Mouse (Mus musculus) heart, embryonic 10.5 days (tissue): ENCODE data around the gene Fgfr2. TPM values are rescaled to one million over a fixed set of nuclear protein-coding genes. Genes with fewer than 3 reads are reported as not detected.

ENCODE experiments used
- DNase-seq: peaks from one replicate; pipeline ENCODE4 v3.0.0-alpha.2; 2017; ENCODE audit warnings: low spot score
- H3K27ac ChIP-seq: fragments of 300-500 bp; sonication (generic); 2 replicates; pipeline ENCODE4 v1.5.1; 2016; ENCODE audit warnings: mild to moderate bottlenecking
- H3K27me3 ChIP-seq: fragments of 300-500 bp; sonication (generic); 2 replicates; pipeline ENCODE4 v1.6.1; 2016; ENCODE audit warnings: mild to moderate bottlenecking; ENCODE audit not compliant: poor library complexity, insufficient read depth, severe bottlenecking
- H3K36me3 ChIP-seq: fragments of 300-500 bp; sonication (generic); 2 replicates; pipeline ENCODE4 v1.6.1; 2016; ENCODE audit warnings: mild to moderate bottlenecking, moderate library complexity
- H3K4me1 ChIP-seq: fragments of 300-500 bp; sonication (generic); 2 replicates; pipeline ENCODE4 v1.6.1; 2016; ENCODE audit warnings: mild to moderate bottlenecking
- H3K4me3 ChIP-seq: fragments of 300-500 bp; sonication (generic); 2 replicates; pipeline ENCODE4 v1.5.1; 2016; ENCODE audit warnings: mild to moderate bottlenecking, moderate library complexity
- H3K9me3 ChIP-seq: fragments of 300-500 bp; sonication (generic); 2 replicates; pipeline ENCODE4 v1.6.1; 2016; ENCODE audit warnings: mild to moderate bottlenecking, moderate library complexity
- WGBS: fragments of 180-500 bp; shearing (Covaris S2); methylation state at CpG from one replicate; pipeline ENCODE4 v1.1.7; 2016; 5-methylcytosine and 5-hydroxymethylcytosine counted together
- polyA plus RNA-seq: library from polyadenylated mRNA; unstranded; fragments of >200 nt; fragmentation: Nextera tagmentation; extraction: Ambion mirVana; gene quantifications from 2 replicates; pipeline ENCODE4 v1.2.1, GENCODE M21; 2016

Gene Fgfr2
- polyA plus RNA-seq, 1 experiment from 2014 or later = 46.6 TPM

DNA sequence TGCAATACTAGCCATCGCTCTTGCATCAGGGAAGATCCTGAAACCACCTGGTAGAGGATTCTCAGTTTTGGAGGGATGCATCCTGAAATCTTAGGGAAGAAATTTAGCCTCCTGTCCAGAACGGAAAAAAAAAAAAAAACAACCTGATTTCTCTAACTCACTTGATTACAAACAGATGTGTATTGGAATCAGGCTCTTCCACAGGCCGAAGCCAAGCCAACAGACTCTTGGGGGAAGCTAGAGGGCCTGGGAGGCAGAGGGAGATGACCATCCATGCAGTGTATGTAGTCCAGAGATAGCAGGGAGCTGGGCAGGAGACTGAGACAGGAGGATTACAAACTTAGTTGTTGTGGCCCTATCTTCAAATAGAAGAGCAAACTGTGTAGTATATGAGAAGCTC is 29.0 kb downstream of the Fgfr2 start:
- DNase-seq = no peak
- WGBS = 77% methylated on average over 3 of the region's 3 CpGs
- Histone ChIP-seq H3K36me3 (peaks cover 13% of the 10 kb centered on the region), H3K27me3 (no peaks in the 10 kb centered on the region), H3K9me3 (no peaks in the 10 kb centered on the region), H3K27ac (no peak overlapping the region), H3K4me1 (peaks cover 46% of the 10 kb centered on the region), H3K4me3 (no peak overlapping the region)

GRCm38 (mm10) chr7:133093731-133094130 is 29.4 kb downstream of the Fgfr2 start:
- WGBS = 93% methylated on average over 5 of the region's 5 CpGs
- H3K36me3 ChIP-seq = peaks cover 13% of the 10 kb centered on the region
- no peak overlapping the region for H3K4me3 ChIP-seq
- peaks cover 46% of the 10 kb centered on the region for H3K4me1 ChIP-seq
- no peak for DNase-seq
- H3K27me3 ChIP-seq = no peaks in the 10 kb centered on the region
- H3K9me3 ChIP-seq = no peaks in the 10 kb centered on the region
- H3K27ac ChIP-seq = no peak overlapping the region

DNA sequence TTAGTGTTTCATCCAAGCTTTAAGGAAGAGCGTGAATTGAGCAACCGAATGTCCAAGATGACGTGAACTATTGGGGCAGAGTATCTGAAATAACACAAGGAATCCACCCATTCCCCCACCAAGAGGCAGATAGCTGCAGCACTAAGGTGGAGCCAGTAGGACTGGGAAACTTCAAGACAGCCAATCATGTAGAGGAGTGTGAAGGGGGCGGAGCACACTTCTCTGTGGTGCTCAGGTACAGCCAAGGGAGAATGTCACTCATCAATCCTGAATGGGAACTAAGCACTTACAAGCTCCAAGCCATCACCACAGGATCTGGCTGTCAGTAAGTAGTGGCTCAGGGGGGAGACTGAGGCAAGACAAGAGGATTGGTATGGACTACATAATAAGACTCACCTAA is 32.5 kb downstream of the Fgfr2 start:
- Histone ChIP-seq H3K27ac (no peak overlapping the region), H3K27me3 (no peaks in the 10 kb centered on the region), H3K36me3 (peaks cover 9% of the 10 kb centered on the region), H3K9me3 (no peaks in the 10 kb centered on the region), H3K4me3 (no peak overlapping the region), H3K4me1 (peaks cover 48% of the 10 kb centered on the region)
- no peak for DNase-seq
- 76% methylated on average over 4 of the region's 4 CpGs for WGBS

- peak overlapping the region; percentile 76; the same call in 1 of the 2 replicates for H3K27ac ChIP-seq
- no peaks in the 10 kb centered on the region for H3K9me3 ChIP-seq
- 81% methylated on average over 11 of the region's 11 CpGs for WGBS
- H3K27me3 ChIP-seq = no peaks in the 10 kb centered on the region
- H3K4me3 ChIP-seq = no peak overlapping the region
- H3K36me3 ChIP-seq = peaks cover 8% of the 10 kb centered on the region; the same call in 1 of the 2 replicates
- peaks cover 51% of the 10 kb centered on the region for H3K4me1 ChIP-seq
- no peak for DNase-seq
These were observed 33.4 kb downstream of the Fgfr2 start for GRCm38 (mm10) chr7:133089621-133090260.

DNA sequence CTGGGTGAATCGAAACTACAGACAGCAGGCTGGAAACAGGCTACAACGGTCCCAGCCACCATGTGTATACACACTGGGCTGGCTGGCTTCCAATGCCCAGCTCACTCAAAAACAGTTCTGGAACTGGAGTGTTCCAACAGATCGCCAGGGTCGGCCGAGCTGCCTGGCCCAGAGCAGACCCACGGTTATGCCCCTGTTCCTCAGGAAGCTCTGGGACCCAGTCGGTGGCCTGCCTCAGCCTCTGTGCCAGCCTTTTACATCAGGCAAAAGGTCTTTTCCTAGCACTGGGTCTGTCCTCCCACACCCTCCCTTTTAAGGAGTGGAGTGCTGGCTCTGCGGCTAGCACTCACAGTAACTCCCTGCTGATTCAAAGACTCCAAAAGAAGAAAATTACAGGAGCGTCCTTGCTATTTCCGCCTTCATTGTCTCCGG is 34.3 kb downstream of the Fgfr2 start:
- Histone ChIP-seq H3K9me3 (no peaks in the 10 kb centered on the region), H3K4me3 (no peak overlapping the region), H3K27me3 (no peaks in the 10 kb centered on the region), H3K36me3 (peaks cover 8% of the 10 kb centered on the region; the same call in 1 of the 2 replicates), H3K27ac (peak overlapping the region; percentile 76), H3K4me1 (peaks cover 59% of the 10 kb centered on the region)
- 45% methylated on average over 11 of the region's 11 CpGs for WGBS
- DNase-seq = no peak

GRCm38 (mm10) chr7:133088411-133088810 is 34.7 kb downstream of the Fgfr2 start:
- no peak for DNase-seq
- Histone ChIP-seq H3K4me1 (peaks cover 61% of the 10 kb centered on the region), H3K36me3 (peaks cover 8% of the 10 kb centered on the region; the same call in 1 of the 2 replicates), H3K27me3 (no peaks in the 10 kb centered on the region), H3K4me3 (no peak overlapping the region), H3K27ac (peak overlapping the region; percentile 76), H3K9me3 (no peaks in the 10 kb centered on the region)
- WGBS = 64% methylated on average over 4 of the region's 4 CpGs

DNA sequence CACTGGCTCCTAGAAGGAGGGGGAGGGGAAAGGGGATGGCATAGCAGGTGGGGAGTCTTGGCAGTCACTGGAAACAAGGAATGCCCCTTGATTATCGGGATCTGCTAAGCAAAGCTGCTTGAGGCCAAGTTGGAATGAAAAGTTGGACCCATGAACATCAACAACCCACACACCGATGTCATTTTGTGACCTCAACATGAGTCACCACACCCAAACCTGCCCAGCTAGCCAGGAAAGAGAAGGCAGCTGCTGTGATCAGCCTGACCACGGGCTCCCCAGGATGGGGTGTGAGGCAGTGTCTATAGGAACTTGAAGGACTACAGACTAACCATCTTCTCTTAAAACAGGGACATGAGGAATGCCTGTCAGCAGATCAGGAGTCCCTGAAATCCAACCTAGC is 37.7 kb downstream of the Fgfr2 start:
- H3K27me3 ChIP-seq = no peaks in the 10 kb centered on the region
- peaks cover 56% of the 10 kb centered on the region for H3K4me1 ChIP-seq
- WGBS = 88% methylated on average over 3 of the region's 3 CpGs
- no peaks in the 10 kb centered on the region for H3K9me3 ChIP-seq
- peaks cover 12% of the 10 kb centered on the region; the same call in 1 of the 2 replicates for H3K36me3 ChIP-seq
- H3K27ac ChIP-seq = no peak overlapping the region
- no peak for DNase-seq
- H3K4me3 ChIP-seq = no peak overlapping the region

DNA sequence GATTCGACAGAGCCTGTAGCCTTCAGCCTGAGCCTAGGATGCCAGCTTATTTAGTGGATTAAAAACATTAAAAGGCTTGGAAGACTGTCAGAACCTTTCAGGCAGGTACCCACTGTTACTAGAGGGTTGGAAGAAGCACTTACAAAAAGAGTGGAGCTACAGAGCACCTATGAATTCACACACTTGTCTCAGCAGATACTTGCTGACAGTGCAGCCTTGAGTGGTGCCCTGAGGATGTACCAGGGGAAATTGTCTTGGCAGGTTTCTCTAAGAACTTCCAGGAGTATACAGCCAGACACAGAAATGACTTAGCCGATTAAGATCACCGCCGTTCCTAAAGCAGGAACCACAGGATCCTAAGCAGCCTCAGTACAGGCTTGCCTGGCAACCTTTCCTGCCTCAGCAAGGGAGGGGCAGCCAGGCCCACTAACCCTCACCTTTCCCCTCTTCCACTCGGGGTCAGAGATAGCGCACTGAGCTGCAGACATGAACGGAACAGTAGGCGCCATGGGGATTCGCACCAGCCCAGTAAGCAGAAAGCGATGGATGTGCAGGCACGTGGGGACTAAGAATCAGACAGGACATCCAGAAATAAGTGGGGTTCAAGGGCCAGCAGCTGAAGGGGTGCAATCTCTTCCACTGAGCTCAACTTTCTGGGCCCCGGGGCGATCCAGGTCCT is 39.1 kb downstream of the Fgfr2 start:
- no peak overlapping the region for H3K27ac ChIP-seq
- no peaks in the 10 kb centered on the region for H3K9me3 ChIP-seq
- no peak for DNase-seq
- WGBS = 82% methylated on average over 13 of the region's 13 CpGs
- no peaks in the 10 kb centered on the region for H3K27me3 ChIP-seq
- H3K4me3 ChIP-seq = no peak overlapping the region
- peaks cover 44% of the 10 kb centered on the region for H3K4me1 ChIP-seq
- H3K36me3 ChIP-seq = peaks cover 21% of the 10 kb centered on the region

DNA sequence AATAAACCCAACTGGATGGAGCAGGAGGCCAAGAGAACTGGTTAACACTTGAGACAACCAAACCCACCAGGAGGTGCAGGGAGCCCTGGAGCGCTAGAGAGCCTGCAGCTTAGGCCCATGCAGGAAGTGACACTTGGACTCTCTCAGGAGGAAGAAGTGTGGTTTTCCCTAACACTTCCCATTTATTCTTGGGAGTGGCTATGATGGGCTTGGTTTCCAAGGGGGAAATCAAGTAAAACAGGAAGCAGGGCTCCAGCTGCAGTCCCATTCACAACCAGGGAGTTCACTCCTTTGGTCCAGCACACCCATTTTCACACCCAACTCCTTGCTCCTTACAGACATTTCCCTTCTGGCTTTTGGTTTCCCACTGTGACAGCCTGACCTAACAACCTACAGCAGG is 44.2 kb downstream of the Fgfr2 start:
- no peak overlapping the region for H3K4me3 ChIP-seq
- no peak overlapping the region for H3K27ac ChIP-seq
- no peaks in the 10 kb centered on the region for H3K27me3 ChIP-seq
- peaks cover 43% of the 10 kb centered on the region for H3K36me3 ChIP-seq
- DNase-seq = no peak
- H3K4me1 ChIP-seq = peaks cover 9% of the 10 kb centered on the region; the same call in 1 of the 2 replicates
- 81% methylated on average over 1 of the region's 1 CpGs for WGBS
- H3K9me3 ChIP-seq = no peaks in the 10 kb centered on the region

DNA sequence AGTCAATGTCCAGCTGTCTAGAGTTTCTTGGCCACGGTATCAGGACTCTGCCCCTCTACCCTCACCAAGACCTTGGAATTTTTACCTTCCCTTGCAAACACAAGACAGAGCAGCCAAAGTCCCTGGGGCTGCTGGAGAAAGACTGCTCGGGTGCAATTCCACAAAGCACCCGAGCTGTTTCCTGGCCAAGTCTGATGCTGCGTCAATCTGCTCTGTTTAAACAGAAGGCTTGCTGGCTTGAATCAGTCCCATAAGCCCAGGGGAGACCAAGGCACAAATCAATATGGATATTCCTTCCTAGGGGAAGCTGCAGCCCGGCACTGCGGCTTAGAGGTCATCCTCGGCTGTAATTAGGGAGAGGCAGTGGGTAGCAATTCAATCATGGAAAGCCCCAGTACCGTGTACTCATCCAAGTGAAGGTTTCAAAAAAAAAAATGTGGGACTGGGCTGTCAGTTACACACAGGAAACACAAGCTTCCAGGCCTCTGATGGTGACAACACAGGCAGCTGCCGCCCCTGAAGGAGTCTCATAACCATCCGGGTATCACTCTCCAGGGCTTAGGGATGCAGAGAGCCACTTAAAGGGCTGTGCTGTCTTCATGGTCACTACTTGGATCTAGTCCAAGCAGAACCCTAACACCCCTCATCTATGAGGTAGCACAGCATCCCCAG is 48.6 kb downstream of the Fgfr2 start:
- H3K27ac ChIP-seq = no peak overlapping the region
- peaks cover 37% of the 10 kb centered on the region for H3K36me3 ChIP-seq
- no peak for DNase-seq
- no peaks in the 10 kb centered on the region for H3K9me3 ChIP-seq
- WGBS = 82% methylated on average over 10 of the region's 10 CpGs
- H3K4me1 ChIP-seq = peaks cover 18% of the 10 kb centered on the region; the same call in 1 of the 2 replicates
- H3K27me3 ChIP-seq = no peaks in the 10 kb centered on the region
- H3K4me3 ChIP-seq = no peak overlapping the region

GRCm38 (mm10) chr7:133073147-133073651 is 50.0 kb downstream of the Fgfr2 start:
- H3K4me3 ChIP-seq = no peak overlapping the region
- H3K9me3 ChIP-seq = no peaks in the 10 kb centered on the region
- H3K4me1 ChIP-seq = peaks cover 21% of the 10 kb centered on the region; the same call in 1 of the 2 replicates
- WGBS = 90% methylated on average over 9 of the region's 9 CpGs
- DNase-seq = no peak
- no peaks in the 10 kb centered on the region for H3K27me3 ChIP-seq
- no peak overlapping the region for H3K27ac ChIP-seq
- peaks cover 31% of the 10 kb centered on the region for H3K36me3 ChIP-seq

DNA sequence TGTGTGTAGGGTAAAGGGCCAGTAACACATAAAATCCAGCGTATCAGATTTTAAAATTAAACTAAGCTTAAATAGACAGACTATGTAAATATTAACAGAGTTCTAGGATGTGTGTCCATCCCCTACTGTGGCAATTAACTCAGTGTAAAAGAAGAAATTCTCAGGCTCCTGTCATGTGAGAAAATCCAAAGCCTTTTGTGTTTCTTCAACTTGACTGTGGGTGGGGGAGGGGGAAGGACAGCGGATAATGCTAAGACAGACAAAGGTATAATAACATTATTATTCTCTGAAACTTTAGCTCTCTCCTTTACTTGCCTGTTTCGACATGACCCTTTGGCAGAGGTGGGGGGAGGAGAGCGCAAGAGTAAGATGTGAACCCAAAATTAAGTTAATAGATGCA is 50.6 kb downstream of the Fgfr2 start:
- Histone ChIP-seq H3K4me3 (no peak overlapping the region), H3K27me3 (no peaks in the 10 kb centered on the region), H3K4me1 (peaks cover 28% of the 10 kb centered on the region), H3K9me3 (no peaks in the 10 kb centered on the region), H3K36me3 (peaks cover 34% of the 10 kb centered on the region), H3K27ac (no peak overlapping the region)
- no peak for DNase-seq
- 88% methylated on average over 4 of the region's 4 CpGs for WGBS

DNA sequence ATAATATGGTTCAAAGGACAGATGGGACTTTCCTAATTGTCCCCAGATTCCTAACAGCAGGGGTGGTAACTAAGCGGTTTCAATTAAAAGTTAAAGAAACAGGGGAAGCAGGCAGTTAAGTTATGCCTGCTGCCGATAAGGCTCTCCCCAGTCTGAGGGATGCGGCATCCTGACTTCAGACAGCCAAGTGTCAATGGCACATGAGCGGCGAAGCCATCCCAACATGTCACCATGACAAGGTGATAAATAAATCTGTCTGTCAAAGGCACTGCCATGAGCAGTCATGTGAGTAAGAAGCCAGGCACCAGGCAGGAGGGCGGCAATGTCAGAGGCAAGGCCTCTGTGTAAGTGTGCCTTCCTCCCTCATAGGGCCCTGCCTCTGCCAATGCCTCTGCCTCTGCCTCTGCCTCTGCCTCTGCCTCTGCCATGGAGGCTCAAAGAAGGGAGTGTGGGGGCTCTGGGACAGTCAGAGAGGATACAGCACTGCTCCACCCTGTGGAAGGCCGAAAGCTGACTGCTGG is 55.8 kb downstream of the Fgfr2 start:
- Histone ChIP-seq H3K36me3 (peaks cover 49% of the 10 kb centered on the region), H3K9me3 (no peaks in the 10 kb centered on the region), H3K27me3 (no peaks in the 10 kb centered on the region), H3K4me1 (peaks cover 67% of the 10 kb centered on the region), H3K4me3 (no peak overlapping the region), H3K27ac (peak overlapping the region; percentile 75)
- DNase-seq = peak; percentile 81
- 48% methylated on average over 7 of the region's 7 CpGs for WGBS
